Mouse (Mus musculus) retina, embryonic 14.5 days (tissue): Measurements from ENCODE around the gene Higd1a.

Experiments
- DNase-seq: peaks from one replicate; pipeline ENCODE4 v3.0.0-alpha.2; 2015; ENCODE audit warnings: low spot score

Higd1a gene

DNA sequence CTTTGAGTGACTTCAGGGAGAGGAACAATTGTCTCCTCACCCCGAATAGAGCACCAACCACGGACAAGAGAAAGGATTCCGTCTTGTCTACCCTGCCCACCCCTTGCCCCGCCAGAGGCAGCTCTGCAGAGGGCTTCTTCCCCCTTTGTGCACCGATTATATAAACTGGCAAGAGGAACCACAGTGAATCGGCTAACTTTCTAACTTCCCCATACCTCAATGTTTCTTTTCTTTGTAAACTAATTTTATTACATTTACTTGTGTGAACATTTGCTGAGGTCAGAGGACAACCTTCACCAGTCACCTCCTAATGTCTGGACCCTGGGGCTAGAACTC lies at the start of gene Higd1a:
Gene Higd1a (minus strand): TSS at position 210 of the 336 bp plus-strand sequence.
- no peak for DNase-seq

DNA sequence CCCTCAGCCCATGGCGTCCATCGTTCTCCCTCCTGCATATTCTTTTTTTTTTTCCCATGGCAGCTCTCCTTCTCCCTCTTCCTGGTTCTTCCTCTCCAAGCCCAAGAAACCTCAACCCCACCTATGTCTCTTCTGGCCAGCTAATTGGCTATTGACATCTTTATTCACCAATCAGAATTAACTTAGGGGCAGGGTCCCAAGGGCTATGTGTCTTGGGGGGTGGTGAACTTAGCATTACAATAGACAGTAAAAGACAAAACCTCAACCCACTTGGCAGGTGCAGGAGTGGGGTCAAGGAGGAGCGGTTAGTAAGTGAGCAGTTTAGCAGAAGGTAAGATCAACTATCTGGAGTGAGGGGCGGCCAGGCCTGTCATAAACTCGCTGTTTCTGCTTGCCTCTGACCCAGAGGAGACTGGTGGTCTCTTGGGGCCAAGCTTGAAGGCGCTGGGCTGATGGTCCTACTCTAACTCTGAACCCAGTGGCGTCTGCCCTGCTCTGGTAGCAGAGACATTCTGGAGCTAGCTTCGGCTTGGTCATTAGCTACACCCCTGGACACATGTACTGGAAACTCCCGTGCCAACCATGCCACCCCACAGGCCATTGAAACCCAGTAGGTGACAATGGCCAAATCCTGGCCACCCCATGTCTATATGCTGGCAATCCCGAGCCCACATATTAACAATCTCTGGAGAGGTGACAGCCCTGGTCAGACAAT lies 49.4 kb upstream of the Higd1a start:
- DNase-seq, result no peak

DNA sequence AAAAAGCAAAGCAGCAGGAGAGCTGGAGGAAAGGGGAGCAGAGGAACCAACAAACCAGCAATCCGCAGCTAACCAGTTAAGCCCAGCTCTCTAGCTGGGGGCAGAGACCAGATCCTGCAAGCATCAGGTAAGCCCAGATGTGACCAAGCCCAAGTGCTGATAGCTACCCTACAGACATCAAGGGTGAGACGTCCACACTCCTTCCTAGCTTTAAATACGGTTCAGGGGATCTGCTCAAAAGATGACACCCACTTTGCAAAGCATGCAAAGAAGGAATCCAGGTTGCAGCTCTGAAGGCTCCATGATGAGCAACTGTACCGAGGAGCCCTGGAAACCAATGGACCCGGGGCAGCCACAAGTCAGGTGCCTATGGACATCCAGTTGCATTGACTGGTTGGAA lies 48.3 kb upstream of the Higd1a start:
- DNase-seq, result no peak

DNA sequence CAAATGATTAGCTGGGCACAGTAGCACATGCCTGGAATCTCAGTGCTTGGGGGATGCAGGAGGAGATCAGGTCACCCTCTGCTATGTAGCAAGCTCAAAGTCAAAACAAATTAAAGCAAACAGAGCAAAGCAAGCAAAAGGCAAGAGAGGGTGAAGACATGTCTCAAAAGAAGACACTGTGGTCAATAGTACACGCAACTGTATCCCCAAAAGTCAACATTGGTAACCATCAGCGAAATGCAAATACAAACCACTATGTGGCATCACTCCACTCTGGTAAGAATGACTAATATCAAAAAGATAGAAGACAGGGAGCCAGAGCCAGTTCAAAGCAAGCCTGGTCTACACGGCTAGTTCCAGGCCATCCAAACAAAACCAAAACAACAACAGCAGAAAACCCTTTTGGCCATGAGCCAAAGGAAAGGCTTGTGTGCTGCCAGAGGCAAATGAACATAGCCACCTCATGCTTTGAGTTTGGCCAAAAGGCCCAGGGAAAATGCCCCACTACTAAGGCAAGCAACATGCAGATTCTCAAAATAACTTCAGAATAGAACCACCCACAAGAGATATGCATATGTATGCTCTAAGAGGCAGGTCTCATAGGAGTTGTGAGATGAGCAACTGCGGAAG lies 47.5 kb upstream of the Higd1a start:
- no peak for DNase-seq

DNA sequence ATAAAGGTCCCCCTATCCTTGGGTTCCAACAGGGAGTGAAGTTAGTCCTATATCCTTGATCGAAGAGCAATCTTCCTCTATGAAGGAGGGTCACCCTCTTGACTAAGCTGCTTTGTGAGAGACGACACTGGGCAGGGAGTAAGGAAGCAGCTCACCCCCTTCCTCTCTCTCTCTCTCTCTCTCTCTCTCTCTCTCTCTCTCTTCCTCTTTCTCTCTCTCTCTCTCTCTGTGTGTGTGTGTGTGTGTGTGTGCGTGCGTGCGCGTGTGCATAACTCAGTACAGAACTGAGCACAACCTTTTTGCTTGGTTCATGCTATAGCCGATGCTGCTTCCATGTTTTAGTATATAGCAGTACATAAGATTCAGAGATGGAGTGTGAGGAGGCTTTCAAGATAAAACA lies 46.8 kb upstream of the Higd1a start:
- DNase-seq, result no peak

DNA sequence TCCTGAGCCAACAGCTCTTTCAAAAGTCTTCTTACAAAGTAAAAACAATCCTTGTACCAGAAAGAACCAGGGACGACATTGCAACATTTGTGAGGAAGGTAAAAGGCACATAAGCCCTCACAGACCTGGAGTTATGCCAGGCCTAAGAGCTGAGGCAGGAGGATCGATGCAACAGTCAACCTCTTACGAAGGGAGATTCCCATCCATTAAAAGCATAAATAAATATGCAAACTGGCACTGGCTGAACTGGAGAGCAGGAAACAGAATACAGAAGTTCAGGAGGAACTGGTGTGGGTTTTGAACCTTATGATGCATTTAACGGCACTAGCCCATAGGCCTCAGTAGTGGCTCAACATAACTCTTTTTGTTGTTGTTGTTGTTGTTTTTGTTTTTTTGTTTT lies 46.2 kb upstream of the Higd1a start:
- no peak for DNase-seq

DNA sequence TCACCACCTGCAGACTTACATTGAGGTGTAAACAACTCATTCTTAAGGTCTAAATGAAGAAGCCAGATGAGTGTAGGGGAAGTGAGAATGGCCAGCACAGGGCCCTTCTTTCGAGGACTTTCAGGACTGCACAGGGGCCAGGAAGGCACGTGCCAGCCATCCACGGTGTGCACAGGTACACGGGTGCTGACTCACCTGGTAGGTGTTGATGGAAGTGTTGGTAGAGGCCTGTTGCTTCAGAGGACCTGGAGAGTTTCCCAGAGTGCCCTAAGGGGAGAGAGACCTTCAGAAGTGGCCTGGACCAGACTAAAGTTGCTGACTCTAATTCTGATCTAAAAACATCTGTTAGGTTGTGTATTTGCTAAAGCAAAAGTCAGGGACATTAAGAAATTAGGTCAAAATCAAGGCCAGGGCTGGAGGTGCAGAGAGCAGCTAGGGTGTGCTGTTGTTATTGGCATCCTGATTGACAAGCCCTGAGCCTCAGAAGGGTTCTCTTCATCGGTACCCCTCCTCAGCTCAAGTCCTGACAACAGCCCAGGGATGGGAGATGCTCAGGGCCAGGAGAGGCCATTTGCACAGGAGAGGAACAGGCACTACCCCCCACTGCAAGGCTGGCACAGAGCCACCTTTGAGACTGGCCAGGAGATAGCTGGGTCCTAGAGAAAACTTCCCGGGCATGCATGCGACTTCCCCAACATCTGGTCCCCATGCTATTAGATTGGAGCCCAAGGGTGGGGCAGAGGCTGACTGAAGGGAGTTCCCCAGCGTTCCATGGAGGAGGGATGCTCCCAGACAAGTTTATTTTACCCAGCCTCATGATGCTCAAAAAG lies 45.5 kb upstream of the Higd1a start:
- no peak for DNase-seq

DNA sequence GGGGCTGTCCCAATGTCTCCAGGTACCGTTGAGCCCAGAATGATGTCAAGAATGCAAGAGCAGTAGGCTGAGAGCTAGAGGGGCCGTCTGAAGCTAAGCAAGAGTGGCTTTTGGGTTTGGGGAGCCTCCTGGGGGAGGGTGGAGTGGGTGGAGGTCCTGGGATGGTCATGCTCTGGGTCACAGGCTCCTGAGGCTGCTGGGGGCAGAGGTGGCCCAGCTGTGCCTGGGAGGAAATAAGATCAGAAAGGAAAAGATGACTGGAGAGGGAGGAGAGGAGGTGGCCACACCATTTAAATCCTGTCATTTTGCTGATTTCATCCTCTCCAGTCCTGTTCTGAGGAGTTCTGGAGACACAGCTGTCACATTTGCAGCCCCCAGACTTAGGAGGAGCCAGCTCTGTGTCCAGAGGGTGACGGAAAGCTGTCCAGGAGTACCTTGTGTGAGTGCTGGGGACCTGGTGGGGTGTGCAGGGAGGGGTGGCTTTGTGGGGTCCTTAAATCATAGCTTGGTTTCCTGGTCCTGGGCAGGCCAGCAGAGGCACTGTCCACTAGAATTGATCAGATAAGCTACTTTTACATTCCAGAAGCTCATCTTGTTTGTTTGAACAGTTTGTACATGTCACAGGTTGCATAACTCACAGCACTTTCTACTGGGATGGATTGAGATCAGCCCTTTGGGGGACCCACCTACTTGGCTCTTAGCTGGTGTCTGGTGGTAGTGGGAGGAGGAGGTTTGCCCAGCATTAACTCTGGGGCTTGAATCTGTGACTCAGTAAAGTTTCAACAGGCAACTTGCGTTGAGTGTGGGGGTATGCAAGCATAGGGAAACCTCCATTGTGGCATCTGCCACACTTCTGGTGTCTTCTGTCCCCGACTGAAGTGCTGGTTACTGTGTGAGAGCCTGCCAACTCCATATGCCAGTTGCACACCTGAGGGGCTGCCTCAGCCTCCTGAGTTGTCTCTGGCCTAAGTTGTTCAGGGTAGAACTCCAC lies 43.8 kb upstream of the Higd1a start:
- DNase-seq, result no peak

DNA sequence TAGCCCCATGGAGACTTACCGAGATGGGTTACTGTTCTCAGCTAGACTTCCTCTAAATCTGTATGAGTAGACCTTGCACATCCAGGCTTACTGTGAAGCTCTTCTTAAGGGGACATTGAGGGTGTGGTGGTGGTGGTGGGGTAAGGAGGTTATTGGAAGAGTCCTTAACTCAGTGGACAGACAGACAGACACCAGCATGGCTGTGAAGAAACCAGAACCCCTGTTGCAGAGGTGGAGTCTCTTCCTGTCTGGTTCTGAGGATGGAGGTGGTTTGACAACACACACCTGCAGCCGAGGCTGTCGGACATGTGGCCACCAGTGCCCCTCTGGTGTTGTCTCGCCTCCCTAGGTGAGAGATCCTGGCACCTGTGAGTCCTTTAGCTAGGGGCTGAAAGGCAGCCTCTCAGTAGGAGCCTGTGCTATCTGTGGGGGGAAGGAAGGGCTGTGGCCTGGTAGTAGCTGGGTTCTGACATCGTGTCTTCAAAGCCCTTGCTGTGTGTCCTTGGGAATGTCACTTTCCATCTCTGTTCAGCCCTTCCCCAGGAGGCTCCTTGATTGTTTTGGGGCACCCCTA lies 42.2 kb upstream of the Higd1a start:
- DNase-seq, result no peak

DNA sequence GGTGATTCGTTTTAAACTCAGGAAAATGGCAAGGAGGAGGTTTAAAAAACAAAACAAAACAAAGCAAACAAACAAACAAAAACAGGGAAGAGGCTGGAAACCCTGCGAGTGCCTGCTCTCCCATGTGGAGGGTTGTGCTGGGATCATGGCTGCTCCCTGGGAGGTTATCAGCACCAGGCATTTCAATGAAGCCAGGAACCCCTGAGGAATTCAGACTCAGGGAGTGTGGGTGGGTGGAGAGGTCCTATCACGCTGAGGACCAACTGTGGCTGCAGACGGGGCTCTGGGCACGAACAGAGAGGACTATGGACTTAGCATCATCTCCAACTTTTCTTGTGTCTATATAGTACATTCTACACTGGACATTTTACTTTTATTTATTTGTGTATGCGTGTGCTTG lies 41.1 kb upstream of the Higd1a start:
- DNase-seq, result no peak

DNA sequence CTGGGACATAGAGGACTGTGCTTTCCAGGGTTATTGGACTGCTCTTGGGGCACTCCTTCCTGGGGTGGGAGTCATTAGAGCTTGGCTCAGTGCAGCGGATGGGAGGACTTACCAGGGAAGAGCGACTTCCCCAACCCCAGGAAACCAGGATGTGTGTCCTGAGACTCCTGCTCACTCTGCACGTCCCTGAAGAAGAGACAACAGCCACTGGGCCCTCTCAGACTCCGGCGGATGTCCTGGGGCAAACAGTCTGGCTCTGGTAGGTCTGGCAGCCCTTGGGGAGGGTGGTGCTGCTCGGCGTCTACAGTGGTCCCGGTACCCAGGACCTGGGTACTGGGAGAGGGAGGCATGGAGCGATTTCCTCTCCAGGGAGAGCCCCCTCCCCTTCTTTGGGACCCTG lies 40.1 kb upstream of the Higd1a start, which contains the start of gene Ackr2:
Gene Ackr2 (plus strand): TSS at position 111 of the 400 bp plus-strand sequence.
- DNase-seq, result no peak

DNA sequence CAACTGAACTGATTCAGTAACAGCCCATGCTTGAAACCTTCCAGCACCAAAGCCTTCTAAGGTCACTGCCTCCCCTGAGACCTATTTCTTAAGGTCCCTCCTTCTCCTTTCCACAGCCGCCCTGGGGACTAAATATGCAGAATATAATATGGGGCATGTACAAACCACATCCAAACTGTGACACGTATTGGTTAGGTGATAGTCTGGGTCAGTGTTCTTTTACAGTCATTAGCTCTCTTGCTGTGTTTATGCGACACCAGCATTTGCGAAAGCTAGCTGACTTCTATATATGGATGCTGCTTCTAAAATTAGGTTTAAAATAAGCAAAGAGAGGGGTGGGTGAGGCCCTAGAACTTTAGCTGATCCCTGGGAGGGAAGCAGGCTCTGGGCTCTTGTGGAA lies 38.7 kb upstream of the Higd1a start:
- DNase-seq, result no peak

DNA sequence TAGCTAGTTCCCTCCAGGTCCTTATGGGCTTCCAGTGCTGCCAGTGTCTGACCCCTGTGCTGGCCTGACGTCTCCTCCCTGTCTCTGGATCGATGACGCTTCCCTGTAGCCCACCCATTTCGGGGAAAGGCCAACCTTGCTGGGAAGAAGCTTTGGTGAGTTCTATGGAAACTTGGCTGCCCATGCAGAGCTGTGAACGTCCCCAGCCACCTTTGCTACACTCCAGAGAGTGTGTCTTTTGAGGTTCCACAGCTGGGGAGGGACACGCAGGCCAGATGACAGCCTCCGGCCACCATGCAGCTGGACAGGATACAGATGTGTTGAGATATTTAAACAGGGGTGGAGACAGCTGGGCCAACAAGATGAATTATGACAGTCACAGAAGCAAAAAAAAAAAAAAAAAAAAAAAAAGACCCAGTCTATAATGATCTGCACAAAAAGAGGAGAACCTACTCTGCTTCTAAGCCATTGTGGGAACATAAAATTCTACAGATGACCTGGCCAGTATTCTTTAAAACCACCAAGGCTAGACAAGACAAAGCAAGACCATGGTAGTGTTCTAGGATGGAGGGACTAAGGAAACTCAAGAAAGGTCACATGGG lies 37.3 kb upstream of the Higd1a start:
- no peak for DNase-seq

DNA sequence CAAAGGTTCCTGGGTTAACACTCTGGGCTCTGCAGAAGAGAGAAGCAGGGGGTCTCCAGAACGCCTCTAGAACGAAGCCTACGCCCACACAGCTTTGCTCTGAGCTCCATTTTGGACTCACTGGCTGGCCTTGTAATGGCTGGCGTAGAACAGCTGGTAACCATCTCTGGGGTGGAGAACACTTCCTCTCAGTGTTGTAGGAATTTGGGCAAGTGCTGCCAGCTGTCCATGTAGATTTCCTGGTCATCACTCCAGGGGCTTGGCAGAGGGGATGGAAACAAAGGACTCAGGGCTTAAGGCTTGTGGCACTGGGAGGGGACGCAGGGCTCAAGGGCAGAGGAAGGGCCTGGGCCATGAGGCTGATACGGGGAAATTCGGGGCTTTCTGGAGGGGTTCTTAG lies 36.3 kb upstream of the Higd1a start:
- no peak for DNase-seq

DNA sequence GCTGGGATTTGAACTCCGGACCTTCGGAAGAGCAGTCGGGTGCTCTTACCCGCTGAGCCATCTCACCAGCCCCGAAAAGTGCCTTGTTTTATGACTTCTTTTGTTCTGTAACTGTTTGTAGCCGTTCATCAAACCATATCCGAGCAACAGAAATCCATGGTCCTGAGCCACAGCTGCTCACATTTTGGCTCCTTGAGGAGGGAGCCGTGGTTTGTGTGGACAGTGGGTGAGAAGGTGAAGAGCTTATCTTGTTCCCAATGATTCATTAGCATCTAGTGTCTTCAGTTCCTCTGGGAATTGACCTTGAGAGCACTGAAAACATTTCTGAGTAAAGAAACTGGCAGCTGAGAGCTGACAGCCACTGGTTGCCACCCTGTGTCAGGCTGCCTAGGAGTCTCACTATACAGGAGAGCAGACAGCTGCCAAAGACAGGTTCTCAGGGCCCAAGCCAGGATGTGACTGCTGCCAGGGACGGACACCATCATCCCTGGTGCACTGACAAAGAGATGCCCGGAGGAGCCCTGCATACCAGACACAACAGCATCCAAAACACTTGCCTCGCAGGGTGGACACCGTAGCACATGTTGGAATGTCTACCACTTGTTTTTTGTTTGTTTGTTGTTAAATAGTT lies 34.0 kb upstream of the Higd1a start:
- DNase-seq, result no peak

DNA sequence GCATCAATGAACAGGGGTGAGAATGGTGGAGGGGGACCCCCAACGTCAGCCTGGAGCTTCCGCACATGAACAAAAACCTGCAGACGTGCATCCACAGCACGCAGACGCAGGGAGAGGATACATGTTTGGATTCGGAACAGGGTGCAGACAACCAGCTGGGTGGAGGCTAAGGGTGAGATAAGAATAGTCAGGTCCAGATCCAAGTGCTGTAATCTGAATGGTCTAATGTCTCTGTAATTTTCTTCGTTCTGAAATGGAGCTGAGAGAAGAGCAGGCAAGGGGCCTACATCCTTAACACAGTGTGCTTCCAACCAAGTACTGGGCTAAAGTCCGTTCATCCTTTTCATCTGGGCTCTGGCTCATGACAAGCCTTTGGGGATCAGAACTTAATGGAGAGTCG lies 33.1 kb upstream of the Higd1a start:
- no peak for DNase-seq

DNA sequence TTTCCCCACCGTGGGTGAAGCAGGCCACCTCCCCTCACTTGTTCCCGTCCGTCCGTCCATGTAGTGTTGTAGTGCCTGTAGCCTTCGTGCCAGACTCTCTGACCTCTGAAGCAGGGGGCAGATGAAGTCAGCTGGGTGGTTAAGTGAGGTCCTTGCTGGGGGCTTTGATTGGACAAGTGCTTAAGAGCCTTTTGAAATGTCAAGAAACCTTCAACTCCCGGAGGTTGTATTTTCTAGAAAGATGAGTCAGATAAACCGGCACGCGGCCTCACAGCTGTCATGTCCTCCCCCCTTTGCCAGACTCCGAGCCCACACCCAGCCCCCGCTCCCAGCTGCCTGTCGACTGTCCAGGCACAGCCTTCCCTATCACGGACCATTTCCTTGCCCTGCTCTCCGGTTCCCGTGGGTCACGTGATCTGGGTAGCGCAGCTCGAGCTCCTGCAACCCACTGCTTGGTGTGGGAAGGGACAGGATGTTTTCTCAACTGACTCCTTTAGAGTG lies 32.3 kb upstream of the Higd1a start:
- DNase-seq, result peak; percentile 49

DNA sequence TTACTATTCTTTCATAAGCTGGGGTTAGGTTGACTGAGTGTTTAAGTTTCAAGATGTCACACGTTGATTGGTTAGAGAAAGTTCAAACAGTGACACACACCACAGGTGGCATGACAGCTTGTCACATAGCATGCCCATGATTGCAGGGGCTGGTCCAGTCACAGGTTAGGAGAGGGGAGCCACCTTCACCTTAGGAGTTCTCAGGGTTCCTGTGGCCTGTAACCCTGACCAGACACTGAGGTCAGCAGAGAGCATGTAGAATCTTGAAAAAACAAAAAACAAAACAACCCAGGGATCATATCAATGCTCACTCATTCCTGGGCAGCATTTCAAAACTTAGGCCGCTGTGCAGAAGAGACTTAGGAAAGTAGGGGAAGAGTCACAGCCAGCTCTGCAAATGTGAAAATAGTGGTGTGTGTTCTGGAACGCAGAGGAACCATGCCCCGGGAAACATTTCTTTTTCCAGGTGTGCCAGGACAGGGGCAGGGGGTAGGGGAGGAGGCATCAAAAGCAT lies 31.8 kb upstream of the Higd1a start:
- no peak for DNase-seq

DNA sequence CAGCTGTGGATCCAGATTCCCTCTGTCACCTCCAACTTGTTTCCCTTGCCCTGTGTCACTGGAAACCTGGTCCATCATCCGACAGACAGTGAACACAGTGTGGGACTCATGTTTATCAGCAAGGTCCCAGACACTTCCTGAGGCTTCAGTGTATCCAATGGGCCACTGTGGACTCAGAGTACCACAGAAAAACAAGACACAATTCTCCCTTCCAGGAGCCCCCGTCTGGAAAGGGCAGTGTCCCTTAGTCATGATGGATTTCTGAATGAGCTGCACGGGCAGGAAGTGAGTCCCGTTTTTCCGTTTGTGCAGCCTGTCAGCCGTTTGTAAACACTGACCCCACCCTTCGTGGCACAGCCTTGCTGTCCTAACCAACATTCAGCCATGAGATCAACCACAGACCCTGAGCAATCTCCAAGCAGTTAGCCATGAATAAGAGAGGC lies 23.9 kb upstream of the Higd1a start:
- no peak for DNase-seq

DNA sequence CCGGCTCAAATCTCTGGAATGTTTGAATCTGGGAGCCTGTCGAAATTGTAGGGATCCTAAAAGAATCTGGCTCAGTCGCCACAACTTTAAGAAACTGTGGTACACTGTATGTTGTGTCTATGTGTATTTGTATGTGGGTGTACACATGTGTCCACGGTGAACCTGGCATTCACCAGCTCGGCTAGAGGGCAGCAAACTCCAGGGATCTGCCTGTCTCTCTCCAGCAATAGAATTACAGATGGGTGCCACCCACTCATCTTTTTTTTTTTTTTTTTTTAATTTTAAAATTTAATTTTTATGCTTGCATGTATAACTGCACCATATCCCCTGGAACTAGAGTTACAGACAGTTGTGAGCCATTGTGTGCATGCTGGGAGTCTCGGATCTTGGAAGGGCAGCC lies 23.1 kb upstream of the Higd1a start:
- no peak for DNase-seq
